Mouse (Mus musculus) forelimb bud, embryonic 11.5 days (tissue): ENCODE measurements around the gene Naa38.

Experiments
- DNase-seq: peaks from one replicate; pipeline ENCODE4 v3.0.0-alpha.2; 2012; ENCODE audit warnings: low read depth, low spot score

The Naa38 gene

GRCm38 (mm10) chr11:69414421-69415326, 19.4 kb downstream of the Naa38 start:
- DNase-seq: peak; percentile 55

- DNase-seq: peak; percentile 53
Measured at GRCm38 (mm10) chr11:69415327-69415667, 20.0 kb downstream of the Naa38 start.

- DNase-seq: peak; percentile 81
Measured at GRCm38 (mm10) chr11:69415668-69416451, 20.6 kb downstream of the Naa38 start.

- DNase-seq: no peak
Measured at GRCm38 (mm10) chr11:69416509-69416908, 21.2 kb downstream of the Naa38 start.

- no peak for DNase-seq
Measured at GRCm38 (mm10) chr11:69416921-69417448, 21.7 kb downstream of the Naa38 start.

GRCm38 (mm10) chr11:69417449-69418384, 22.4 kb downstream of the Naa38 start:
- DNase-seq: peak; percentile 96

- DNase-seq: peak; percentile 99
Measured at GRCm38 (mm10) chr11:69418481-69419442, 23.5 kb downstream of the Naa38 start.

GRCm38 (mm10) chr11:69419443-69419812, 24.1 kb downstream of the Naa38 start:
- peak; percentile 44 for DNase-seq

GRCm38 (mm10) chr11:69419813-69420553, 24.7 kb downstream of the Naa38 start:
- DNase-seq: peak; percentile 28

GRCm38 (mm10) chr11:69420554-69421000, 25.3 kb downstream of the Naa38 start:
- no peak for DNase-seq

- no peak for DNase-seq
Measured at GRCm38 (mm10) chr11:69421131-69421977, 26.1 kb downstream of the Naa38 start.

GRCm38 (mm10) chr11:69422842-69423241, 27.6 kb downstream of the Naa38 start:
- no peak for DNase-seq

- no peak for DNase-seq
Measured at GRCm38 (mm10) chr11:69423885-69424284, 28.6 kb downstream of the Naa38 start.

- DNase-seq: no peak
Measured at GRCm38 (mm10) chr11:69426246-69426645, 31.0 kb downstream of the Naa38 start.

- DNase-seq: no peak
Measured at GRCm38 (mm10) chr11:69428751-69429150, 33.5 kb downstream of the Naa38 start.

- DNase-seq: no peak
Measured at GRCm38 (mm10) chr11:69429313-69429712, 34.0 kb downstream of the Naa38 start.

GRCm38 (mm10) chr11:69430631-69431030, 35.3 kb downstream of the Naa38 start:
- DNase-seq: no peak
